Mouse (Mus musculus): ENCODE measurements around the gene Scrn2. TPM values are rescaled to one million over a fixed set of nuclear protein-coding genes. Genes with fewer than 3 reads are reported as not detected.

Scrn2 gene
- polyA plus RNA-seq, 1 experiment from 2014 or later: 13.9 TPM

- no peak overlapping the region for H3K4me3 ChIP-seq (ENCODE audit: low read depth, low read length)
These were observed 41.4 kb downstream of the Scrn2 start for GRCm38 (mm10) chr11:97071129-97071528.

GRCm38 (mm10) chr11:97072533-97072932, 42.8 kb downstream of the Scrn2 start:
- no peaks in the 10 kb centered on the region for H3K36me3 ChIP-seq (ENCODE audit: control insufficient read depth, insufficient read depth, low read length)
- no peak overlapping the region for H3K4me2 ChIP-seq
- no peak overlapping the region for H3K27ac ChIP-seq (ENCODE audit: low read depth, low read length)
- no peaks in the 10 kb centered on the region for H3K9me3 ChIP-seq (replicated peaks; ENCODE audit: control insufficient read depth, low read length)
- ATAC-seq (replicated peaks; ENCODE audit: insufficient number of reproducible peaks, low FRiP score, low TSS enrichment): no peak
- H3K9ac ChIP-seq (ENCODE audit: low read depth, low read length): no peak overlapping the region
- no peaks in the 10 kb centered on the region for H3K27me3 ChIP-seq (ENCODE audit: control insufficient read depth, insufficient read depth, low read length)
- 35% methylated on average over 3 of the region's 3 CpGs for WGBS (ENCODE audit: insufficient replicate concordance)
- no peak overlapping the region for H3K4me3 ChIP-seq (ENCODE audit: low read depth, low read length)
- H3K4me1 ChIP-seq (ENCODE audit: control insufficient read depth, insufficient read depth, low read length): peaks cover 4% of the 10 kb centered on the region; the same call in 1 of the 2 replicates

More at GRCm38 (mm10) chr11:97071129-97071528, 41.4 kb downstream of the Scrn2 start:
- Histone ChIP-seq H3K9me3 (replicated peaks; ENCODE audit: control insufficient read depth, low read length) (no peaks in the 10 kb centered on the region), H3K27ac (ENCODE audit: low read depth, low read length) (no peak overlapping the region), H3K9ac (ENCODE audit: low read depth, low read length) (no peak overlapping the region), H3K36me3 (ENCODE audit: control insufficient read depth, insufficient read depth, low read length) (peaks cover 3% of the 10 kb centered on the region; the same call in 1 of the 2 replicates), H3K27me3 (ENCODE audit: control insufficient read depth, insufficient read depth, low read length) (no peaks in the 10 kb centered on the region), H3K4me1 (ENCODE audit: control insufficient read depth, insufficient read depth, low read length) (peaks cover 4% of the 10 kb centered on the region; the same call in 1 of the 2 replicates), H3K4me2 (no peak overlapping the region)
- 37% methylated on average over 1 of the region's 1 CpGs for WGBS (ENCODE audit: insufficient replicate concordance)
- ATAC-seq (replicated peaks; ENCODE audit: insufficient number of reproducible peaks, low FRiP score, low TSS enrichment): no peak; the same call in 1 of the 2 replicates

GRCm38 (mm10) chr11:97074235-97074634, 44.5 kb downstream of the Scrn2 start:
- Histone ChIP-seq H3K4me2 (no peak overlapping the region), H3K27me3 (ENCODE audit: control insufficient read depth, insufficient read depth, low read length) (no peaks in the 10 kb centered on the region), H3K9me3 (replicated peaks; ENCODE audit: control insufficient read depth, low read length) (no peaks in the 10 kb centered on the region), H3K9ac (ENCODE audit: low read depth, low read length) (no peak overlapping the region), H3K36me3 (ENCODE audit: control insufficient read depth, insufficient read depth, low read length) (no peaks in the 10 kb centered on the region), H3K4me1 (ENCODE audit: control insufficient read depth, insufficient read depth, low read length) (peaks cover 4% of the 10 kb centered on the region; the same call in 1 of the 2 replicates), H3K27ac (ENCODE audit: low read depth, low read length) (no peak overlapping the region), H3K4me3 (ENCODE audit: low read depth, low read length) (no peak overlapping the region)
- ATAC-seq (replicated peaks; ENCODE audit: insufficient number of reproducible peaks, low FRiP score, low TSS enrichment): no peak
- 59% methylated on average over 8 of the region's 8 CpGs for WGBS (ENCODE audit: insufficient replicate concordance)

- Histone ChIP-seq H3K4me1 (ENCODE audit: control insufficient read depth, insufficient read depth, low read length) (peaks cover 7% of the 10 kb centered on the region), H3K27me3 (ENCODE audit: control insufficient read depth, insufficient read depth, low read length) (peaks cover 4% of the 10 kb centered on the region; the same call in 1 of the 2 replicates), H3K4me3 (ENCODE audit: low read depth, low read length) (no peak overlapping the region), H3K36me3 (ENCODE audit: control insufficient read depth, insufficient read depth, low read length) (no peaks in the 10 kb centered on the region), H3K9ac (ENCODE audit: low read depth, low read length) (no peak overlapping the region), H3K4me2 (no peak overlapping the region), H3K9me3 (replicated peaks; ENCODE audit: control insufficient read depth, low read length) (no peaks in the 10 kb centered on the region), H3K27ac (ENCODE audit: low read depth, low read length) (no peak overlapping the region)
- no peak for ATAC-seq (replicated peaks; ENCODE audit: insufficient number of reproducible peaks, low FRiP score, low TSS enrichment)
- WGBS (ENCODE audit: insufficient replicate concordance): 31% methylated on average over 4 of the region's 4 CpGs
These were observed 49.0 kb downstream of the Scrn2 start for GRCm38 (mm10) chr11:97078751-97079150.

- WGBS (ENCODE audit: insufficient replicate concordance): 20% methylated on average over 9 of the region's 9 CpGs
- Histone ChIP-seq H3K27ac (ENCODE audit: low read depth, low read length) (no peak overlapping the region), H3K27me3 (ENCODE audit: control insufficient read depth, insufficient read depth, low read length) (peaks cover 7% of the 10 kb centered on the region; the same call in 1 of the 2 replicates), H3K9ac (ENCODE audit: low read depth, low read length) (no peak overlapping the region), H3K36me3 (ENCODE audit: control insufficient read depth, insufficient read depth, low read length) (no peaks in the 10 kb centered on the region), H3K4me2 (no peak overlapping the region), H3K9me3 (replicated peaks; ENCODE audit: control insufficient read depth, low read length) (no peaks in the 10 kb centered on the region), H3K4me3 (ENCODE audit: low read depth, low read length) (no peak overlapping the region), H3K4me1 (ENCODE audit: control insufficient read depth, insufficient read depth, low read length) (peaks cover 12% of the 10 kb centered on the region)
- no peak for ATAC-seq (replicated peaks; ENCODE audit: insufficient number of reproducible peaks, low FRiP score, low TSS enrichment)
These were observed 50.6 kb downstream of the Scrn2 start for GRCm38 (mm10) chr11:97080291-97080690.

GRCm38 (mm10) chr11:97082977-97083376, 53.2 kb downstream of the Scrn2 start:
- ATAC-seq (replicated peaks; ENCODE audit: insufficient number of reproducible peaks, low FRiP score, low TSS enrichment): no peak
- peaks cover 7% of the 10 kb centered on the region; the same call in 1 of the 2 replicates for H3K27me3 ChIP-seq (ENCODE audit: control insufficient read depth, insufficient read depth, low read length)
- peaks cover 12% of the 10 kb centered on the region for H3K4me1 ChIP-seq (ENCODE audit: control insufficient read depth, insufficient read depth, low read length)
- H3K9me3 ChIP-seq (replicated peaks; ENCODE audit: control insufficient read depth, low read length): no peaks in the 10 kb centered on the region
- no peak overlapping the region for H3K4me3 ChIP-seq (ENCODE audit: low read depth, low read length)
- WGBS (ENCODE audit: insufficient replicate concordance): 39% methylated on average over 11 of the region's 11 CpGs
- 0 out of 2 replicates have a peak overlapping the region, but pooled peaks have one; percentile 8 for H3K4me2 ChIP-seq
- H3K36me3 ChIP-seq (ENCODE audit: control insufficient read depth, insufficient read depth, low read length): no peaks in the 10 kb centered on the region
- no peak overlapping the region for H3K9ac ChIP-seq (ENCODE audit: low read depth, low read length)
- no peak overlapping the region for H3K27ac ChIP-seq (ENCODE audit: low read depth, low read length)

Small RNA genes within 50 kb of the gene (microRNA-seq; reads per million reads assigned to microRNA genes)
- 1.1 reads per million, percentile 15 among the genes with 10 or more reads in this experiment for gene Mir8103 (ENCODE audit: borderline number of aligned reads)

Other genes with a start within 250 kb of the Scrn2 start
- 50.7 and 60.0 TPM in 2 replicates for gene Cbx1, start 240.8 kb upstream of the Scrn2 start, polyA plus RNA-seq (2014; fragmentation: Nextera tagmentation; extraction: Ambion mirVana)
- gene Nfe2l1, start 200.0 kb upstream of the Scrn2 start, polyA plus RNA-seq (2014; fragmentation: Nextera tagmentation; extraction: Ambion mirVana): 36.5 and 44.0 TPM in 2 replicates
- gene Copz2, start 180.1 kb upstream of the Scrn2 start, polyA plus RNA-seq (2014; fragmentation: Nextera tagmentation; extraction: Ambion mirVana): 102 and 105 TPM in 2 replicates
- gene Cdk5rap3, start 113.4 kb upstream of the Scrn2 start, polyA plus RNA-seq (2014; fragmentation: Nextera tagmentation; extraction: Ambion mirVana): 52.5 and 60.2 TPM in 2 replicates
- 0.23 and 0.50 TPM in 2 replicates for gene Prr15l, start 101.8 kb upstream of the Scrn2 start, polyA plus RNA-seq (2014; fragmentation: Nextera tagmentation; extraction: Ambion mirVana)
- gene Pnpo, start 86.0 kb upstream of the Scrn2 start, polyA plus RNA-seq (2014; fragmentation: Nextera tagmentation; extraction: Ambion mirVana): 63.9 and 68.0 TPM in 2 replicates
- gene Sp2, start 47.0 kb upstream of the Scrn2 start, polyA plus RNA-seq (2014; fragmentation: Nextera tagmentation; extraction: Ambion mirVana): 17.3 and 17.9 TPM in 2 replicates
- 0.07 and 0.11 TPM in 2 replicates for gene Sp6, start 16.5 kb upstream of the Scrn2 start, polyA plus RNA-seq (2014; fragmentation: Nextera tagmentation; extraction: Ambion mirVana)
- gene Lrrc46, start 11.5 kb downstream of the Scrn2 start, polyA plus RNA-seq (2014; fragmentation: Nextera tagmentation; extraction: Ambion mirVana): 0.59 and 0.93 TPM in 2 replicates
- gene Mrpl10, start 11.6 kb downstream of the Scrn2 start, polyA plus RNA-seq (2014; fragmentation: Nextera tagmentation; extraction: Ambion mirVana): 83.9 and 87.2 TPM in 2 replicates
- gene Osbpl7, start 20.7 kb downstream of the Scrn2 start, polyA plus RNA-seq (2014; fragmentation: Nextera tagmentation; extraction: Ambion mirVana): 3.9 and 4.1 TPM in 2 replicates
- not detected in 2 replicates for gene Tbx21, start 85.4 kb downstream of the Scrn2 start, polyA plus RNA-seq (2014; fragmentation: Nextera tagmentation; extraction: Ambion mirVana)
- 5.7 and 6.8 TPM in 2 replicates for gene Tbkbp1, start 121.6 kb downstream of the Scrn2 start, polyA plus RNA-seq (2014; fragmentation: Nextera tagmentation; extraction: Ambion mirVana)
- gene Kpnb1, start 157.9 kb downstream of the Scrn2 start, polyA plus RNA-seq (2014; fragmentation: Nextera tagmentation; extraction: Ambion mirVana): 61.2 and 63.6 TPM in 2 replicates